Mouse (Mus musculus) ES-CJ7 (cell line): ENCODE results near the gene Ear2.
A peak's percentile ranks its signal among the peaks of the same experiment; 100 is the strongest.
"Not testable (repeated sequence)": the region's sequence is repeated elsewhere in the genome, so short reads cannot be mapped to it uniquely, and the experiment has no call there.

Experiments
- DNase-seq: peaks from one replicate; pipeline ENCODE4 v3.0.0; 2011; ENCODE audit warnings: low read depth, low spot score

Gene Ear2

DNA sequence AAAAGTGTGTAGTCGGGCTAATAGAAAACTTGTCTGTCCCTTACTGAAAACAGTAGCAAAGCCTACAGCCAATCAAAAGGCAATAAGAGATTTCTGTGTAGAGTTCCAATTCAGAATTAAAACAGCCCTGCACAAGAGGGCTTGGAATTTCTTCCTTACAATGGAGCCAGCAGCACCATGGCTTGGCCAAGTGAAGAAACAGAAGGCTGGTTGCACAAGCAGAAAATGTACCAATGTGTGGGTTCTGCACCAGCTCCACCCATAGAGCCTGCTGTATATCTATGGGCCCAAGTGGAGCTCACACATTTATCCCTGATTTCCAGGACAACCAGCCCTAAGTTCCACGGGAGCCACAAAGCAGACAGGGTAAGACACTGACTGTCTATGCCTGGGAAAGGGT lies at the start of gene Ear2:
Gene Ear2, plus strand, starts transcription at position 301 of the 400 bp plus-strand sequence.
- not testable (repeated sequence) for DNase-seq

DNA sequence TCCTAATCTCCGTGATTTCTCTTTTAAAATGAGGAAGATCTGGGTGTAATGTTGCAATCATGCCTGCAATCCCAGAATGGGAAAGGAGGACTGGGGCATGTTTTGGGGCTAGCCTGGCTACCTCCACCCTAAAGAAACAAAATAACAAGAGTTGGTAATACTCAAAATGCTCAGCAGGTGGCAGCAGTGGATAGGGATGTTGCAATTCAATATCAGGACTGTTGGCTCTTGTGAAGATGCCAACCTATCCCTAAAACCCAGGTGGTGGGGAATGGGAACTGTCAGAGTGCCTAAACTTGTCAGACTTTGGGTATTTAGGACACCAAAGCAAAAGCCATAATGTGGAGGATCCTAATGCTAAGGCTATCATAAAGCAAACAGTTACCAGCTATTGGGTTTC lies 34.6 kb upstream of the Ear2 start:
- DNase-seq = peak; percentile 53

DNA sequence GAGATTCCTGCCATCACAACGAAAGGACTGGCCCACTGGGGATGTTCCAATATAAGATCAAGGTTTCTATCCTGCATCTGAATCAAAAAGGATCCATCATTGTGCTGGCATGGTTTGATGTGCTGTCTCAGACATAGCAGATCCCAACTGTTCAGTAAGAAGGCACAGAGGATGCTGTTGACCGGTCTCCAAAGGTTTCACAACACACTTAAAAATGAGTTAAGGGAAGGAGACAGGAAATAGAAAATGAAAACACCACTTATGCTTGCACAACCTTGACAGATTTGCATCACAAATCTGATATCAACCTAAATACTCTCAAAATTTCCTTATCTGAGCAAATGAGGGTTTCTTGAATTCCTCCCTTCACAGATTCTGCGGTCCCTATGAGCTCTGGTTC lies 31.9 kb upstream of the Ear2 start:
- DNase-seq = not testable (repeated sequence)

DNA sequence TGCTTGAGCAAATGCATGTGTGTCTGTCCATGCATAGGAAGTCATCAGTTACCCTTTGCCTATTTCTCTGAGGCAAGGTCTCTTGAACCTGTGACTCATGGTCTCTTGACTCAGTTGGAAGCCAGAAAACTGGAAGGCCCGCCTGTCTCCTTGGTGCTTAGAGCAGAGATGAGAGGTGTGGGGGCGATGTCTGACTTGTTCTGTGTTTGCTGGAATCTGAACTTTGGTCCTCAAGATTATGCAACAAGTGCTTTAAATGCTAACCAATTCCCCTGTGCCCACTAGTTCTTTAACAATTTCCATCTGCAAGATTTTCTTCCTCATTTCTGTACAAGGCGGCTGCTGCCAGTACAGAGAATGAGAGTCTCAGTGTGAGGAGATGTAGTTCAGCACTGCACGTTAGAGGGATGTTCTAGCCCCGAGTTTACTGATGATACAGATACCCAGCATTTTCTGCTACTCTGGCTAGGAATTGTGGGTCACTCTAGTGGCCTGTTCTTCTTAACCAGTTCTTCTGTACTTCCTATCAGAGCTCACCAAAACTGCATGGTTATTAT lies 24.6 kb upstream of the Ear2 start:
- DNase-seq = not testable (repeated sequence)

DNA sequence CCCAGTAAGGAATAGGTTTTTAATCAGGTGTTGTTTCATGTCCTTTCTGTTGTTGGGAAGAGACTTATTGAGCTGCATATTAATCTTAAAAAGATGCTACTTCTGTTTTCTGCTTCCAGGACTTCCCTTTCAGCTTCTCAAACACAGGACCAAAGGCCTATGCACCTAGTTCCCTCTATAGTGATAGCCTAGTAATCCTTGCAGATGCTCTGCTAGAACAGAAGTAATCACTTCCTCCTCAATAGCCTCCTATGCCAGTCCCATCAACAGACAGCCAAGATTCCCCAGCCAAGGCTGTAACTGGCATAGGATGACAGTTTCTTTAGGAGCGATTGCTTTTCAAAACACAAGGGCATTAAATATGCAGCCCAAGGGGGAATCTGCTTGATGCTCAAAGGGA lies 15.9 kb upstream of the Ear2 start:
- DNase-seq = not testable (repeated sequence)

DNA sequence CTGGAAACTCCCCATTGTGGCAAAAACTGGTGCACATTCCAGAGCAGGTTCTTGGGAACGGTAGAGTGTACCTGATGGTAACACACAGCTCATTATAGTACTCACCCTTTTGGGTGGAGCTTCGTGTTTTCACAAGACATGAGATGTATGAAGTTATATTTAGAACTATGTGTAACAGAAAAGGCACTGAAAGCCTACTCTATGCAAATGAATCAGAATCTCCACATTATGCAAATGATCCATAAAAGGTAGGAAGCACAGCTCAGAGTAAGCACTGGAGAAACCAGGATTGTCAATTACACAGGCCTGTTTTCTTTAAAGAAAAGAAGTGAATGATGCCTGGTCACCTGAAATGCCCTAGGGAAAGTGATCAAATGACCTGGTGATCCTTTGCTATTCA lies 14.9 kb upstream of the Ear2 start:
- not testable (repeated sequence) for DNase-seq

DNA sequence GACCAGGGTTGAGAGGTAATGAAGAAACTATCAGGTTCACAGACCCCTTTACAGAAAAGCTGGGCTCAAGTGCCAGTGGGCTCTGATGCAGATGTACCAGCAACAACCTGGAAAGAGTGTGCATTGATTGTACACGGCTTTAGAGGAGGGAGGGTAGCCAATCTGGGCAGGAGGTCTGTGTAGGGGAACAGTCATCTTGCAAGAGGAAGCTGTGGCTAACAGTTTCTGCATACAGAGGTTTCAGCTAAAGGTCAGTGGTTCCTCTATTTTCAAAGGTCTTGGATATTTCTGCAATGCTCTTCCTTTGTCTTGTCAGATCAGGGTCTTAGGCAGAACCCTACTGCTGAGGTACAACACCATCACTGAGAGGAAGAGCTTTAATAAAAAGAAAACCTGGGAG lies 10.9 kb upstream of the Ear2 start:
- not testable (repeated sequence) for DNase-seq

DNA sequence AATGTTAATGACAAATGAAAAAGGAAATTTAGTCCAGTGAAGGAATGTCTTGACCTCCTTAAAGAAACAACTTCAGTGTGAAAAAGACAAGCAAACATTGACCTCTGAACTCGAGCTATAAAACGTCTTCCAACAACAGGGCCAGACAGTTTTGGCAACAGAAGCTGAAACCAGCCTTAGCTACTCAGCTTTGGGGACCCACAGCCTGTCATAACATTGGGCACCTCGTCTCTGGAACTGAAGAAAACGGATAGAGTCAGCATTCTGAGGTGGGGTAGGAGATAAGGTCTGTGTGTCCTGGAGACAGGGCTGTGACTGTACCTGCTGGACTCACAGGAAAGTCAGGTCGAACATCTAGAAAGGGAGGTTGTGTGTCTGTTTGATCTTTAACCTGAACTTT lies 8.0 kb upstream of the Ear2 start:
- not testable (repeated sequence) for DNase-seq

DNA sequence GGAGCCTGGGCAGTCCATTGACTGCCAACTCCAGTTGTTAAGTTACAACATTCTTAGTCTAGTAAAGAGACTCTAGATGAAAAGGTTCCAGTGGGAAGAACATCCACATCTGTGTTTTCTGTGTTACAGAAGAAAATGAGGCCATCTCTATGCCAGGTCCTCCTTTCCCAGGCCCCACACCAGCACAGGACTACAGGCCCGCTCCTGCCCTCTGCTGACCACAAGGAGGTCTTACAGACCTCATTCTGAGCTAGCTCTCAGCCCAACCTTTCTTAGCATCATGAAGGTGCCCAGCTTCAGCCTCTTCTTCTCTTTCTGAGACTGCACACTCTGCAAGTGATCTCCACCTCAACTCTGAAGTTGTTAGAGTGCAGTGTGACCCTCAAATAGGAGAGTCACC lies 2.4 kb upstream of the Ear2 start:
- not testable (repeated sequence) for DNase-seq

DNA sequence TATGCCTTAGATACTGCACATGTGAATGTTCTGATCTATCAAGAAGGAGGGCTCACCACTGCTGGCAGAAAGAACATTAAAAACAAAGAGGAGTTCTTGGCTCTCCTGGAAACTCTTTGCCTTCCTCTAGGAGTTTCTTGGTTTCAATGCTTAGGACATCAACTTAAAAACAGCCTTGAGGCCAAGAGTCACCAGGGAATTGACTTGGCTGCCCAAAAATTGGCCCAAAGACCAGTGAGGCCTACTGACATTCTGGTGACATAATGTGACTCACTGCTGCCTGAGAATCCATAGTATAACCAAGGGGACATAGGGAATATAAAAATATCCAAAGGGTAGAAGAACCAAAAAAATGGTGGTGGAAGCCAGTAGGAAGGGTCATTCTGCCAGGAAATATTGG lies 8.5 kb downstream of the Ear2 start:
- no peak for DNase-seq

DNA sequence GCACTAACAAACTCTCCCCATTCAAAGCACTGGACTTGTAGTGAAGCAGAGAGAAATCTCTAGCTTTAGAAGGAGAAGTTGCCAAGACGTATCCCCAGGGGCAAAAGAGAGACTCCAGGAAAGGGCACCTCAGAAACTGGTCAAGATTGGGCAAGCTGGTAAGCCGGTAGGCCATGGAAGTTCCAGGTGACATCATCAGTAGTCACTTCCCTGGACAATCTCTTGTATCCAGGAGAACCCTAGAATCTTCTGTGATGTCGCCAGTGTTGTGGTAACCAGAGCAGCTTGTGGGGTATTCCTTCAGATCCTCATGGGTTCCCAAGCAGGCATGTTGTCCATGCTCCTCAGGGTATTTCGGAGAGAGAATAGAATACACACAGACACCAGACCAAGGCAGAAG lies 21.1 kb downstream of the Ear2 start, which contains the start of gene Gm3327:
Gene Gm3327, plus strand, starts transcription at position 301 of the 400 bp plus-strand sequence.
- DNase-seq = not testable (repeated sequence)
